Mouse (Mus musculus) CH12.LX (cell line): ENCODE measurements around the gene Crip2. TPM values are rescaled to one million over a fixed set of nuclear protein-coding genes. Genes with fewer than 3 reads are reported as not detected.

Experiments
- DNase-seq: peaks from one replicate; pipeline ENCODE4 v3.0.0-alpha.2; 2013; ENCODE audit errors: extremely low read depth
- H3K27ac ChIP-seq: 2 replicates; pipeline ENCODE4 v1.5.1; 2012; ENCODE audit warnings: low read depth, mild to moderate bottlenecking, control low read depth, moderate library complexity; ENCODE audit not compliant: insufficient read depth
- H3K27me3 ChIP-seq: replicated peaks from 2 replicates; pipeline ENCODE3; 2012; ENCODE audit warnings: inconsistent platforms
- H3K36me3 ChIP-seq, 2 experiments: replicated peaks in 1 of 2; 2 replicates each; pipeline versions ENCODE3 to v1.6.1; 2012; ENCODE audit warnings: inconsistent platforms in 1 of 2, low read length in 1 of 2, mild to moderate bottlenecking in 1 of 2, mixed read lengths in 1 of 2, moderate library complexity in 1 of 2; ENCODE audit not compliant: control insufficient read depth in 1 of 2, insufficient read depth in 1 of 2
- H3K4me1 ChIP-seq, 2 experiments: 2 replicates each; pipeline ENCODE4 v1.6.1; 2012; ENCODE audit warnings: inconsistent platforms in 1 of 2, moderate library complexity in 1 of 2; ENCODE audit not compliant: insufficient read depth in 2 of 2, control insufficient read depth in 1 of 2
- H3K4me2 ChIP-seq: 2 replicates; pipeline ENCODE4 v1.6.1; 2012; ENCODE audit warnings: low read depth, mild to moderate bottlenecking, control low read depth; ENCODE audit not compliant: poor library complexity, insufficient read depth, severe bottlenecking
- H3K4me3 ChIP-seq, 3 experiments: fragments of 150-350 bp in 1 of 3; sonication (generic) in 1 of 3; replicated peaks in 1 of 3; 2 replicates each; pipeline versions ENCODE3 to v1.5.1; 2011 to 2012; ENCODE audit warnings: low read depth in 2 of 3, low read length in 2 of 3, mild to moderate bottlenecking in 2 of 3, moderate library complexity in 2 of 3, control low read depth in 1 of 3, improper control_type of control experiment in 1 of 3, inconsistent platforms in 1 of 3, mixed read lengths in 1 of 3; ENCODE audit not compliant: poor library complexity in 1 of 3
- H3K79me2 ChIP-seq: replicated peaks from 2 replicates; pipeline ENCODE4 v1.6.1; 2012; ENCODE audit warnings: mild to moderate bottlenecking, moderate library complexity; ENCODE audit not compliant: control insufficient read depth, poor library complexity, insufficient read depth, severe bottlenecking; ENCODE audit errors: extremely low read depth
- H3K9ac ChIP-seq: 2 replicates; pipeline ENCODE4 v1.6.1; 2012; ENCODE audit warnings: low read depth, mild to moderate bottlenecking, control low read depth, moderate library complexity; ENCODE audit not compliant: insufficient read depth
- H3K9me3 ChIP-seq: replicated peaks from 2 replicates; pipeline ENCODE3; 2012; ENCODE audit warnings: low read length, inconsistent platforms, mixed read lengths
- CTCF ChIP-seq, 2 experiments: IDR thresholded peaks in 1 of 2; conservative IDR thresholded peaks in 1 of 2; 2 replicates each; pipeline ENCODE4 v1.5.1; 2011 to 2012; ENCODE audit warnings: low read depth in 2 of 2, low read length in 2 of 2, improper control_type of control experiment in 1 of 2, inconsistent platforms in 1 of 2, mild to moderate bottlenecking in 1 of 2, moderate library complexity in 1 of 2
- E2F4 ChIP-seq: IDR thresholded peaks from 2 replicates; pipeline ENCODE4 v1.6.1; 2011; ENCODE audit warnings: low read depth, low read length, improper control_type of control experiment; ENCODE audit not compliant: insufficient replicate concordance
- GABPA ChIP-seq: IDR thresholded peaks from 2 replicates; pipeline ENCODE4 v1.6.1; 2012; ENCODE audit warnings: low read depth, low read length, improper control_type of control experiment, inconsistent platforms; ENCODE audit not compliant: insufficient replicate concordance
- HCFC1 ChIP-seq: IDR thresholded peaks from 2 replicates; pipeline ENCODE4 v1.6.1; 2012; ENCODE audit warnings: low read depth, mild to moderate bottlenecking, inconsistent platforms, low read length, improper control_type of control experiment
- KAT2A ChIP-seq: IDR thresholded peaks from 2 replicates; pipeline ENCODE4 v1.6.1; 2012; ENCODE audit warnings: low read length, improper control_type of control experiment, inconsistent platforms; ENCODE audit not compliant: insufficient replicate concordance
- MXI1 ChIP-seq: IDR thresholded peaks from 2 replicates; pipeline ENCODE4 v1.6.1; 2011; ENCODE audit warnings: mild to moderate bottlenecking, low read depth, low read length, improper control_type of control experiment
- MYC ChIP-seq: IDR thresholded peaks from 2 replicates; pipeline ENCODE4 v1.6.1; 2011; ENCODE audit warnings: low read depth, mild to moderate bottlenecking, improper control_type of control experiment, low read length
- NELFE ChIP-seq: IDR thresholded peaks from 2 replicates; pipeline ENCODE4 v1.6.1; 2011; ENCODE audit warnings: low read depth, low read length, improper control_type of control experiment
- PAX5 ChIP-seq: IDR thresholded peaks from 2 replicates; pipeline ENCODE4 v1.6.1; 2012; ENCODE audit warnings: low read length, inconsistent platforms, mixed read lengths
- POLR2A ChIP-seq: IDR thresholded peaks from 2 replicates; pipeline ENCODE4 v1.6.1; 2011; ENCODE audit warnings: low read depth, mild to moderate bottlenecking, improper control_type of control experiment, low read length
- POLR2AphosphoS2 ChIP-seq: IDR thresholded peaks from 2 replicates; pipeline ENCODE4 v1.6.1; 2011; ENCODE audit warnings: low read depth, low read length, improper control_type of control experiment
- SIN3A ChIP-seq: IDR thresholded peaks from 2 replicates; pipeline ENCODE4 v1.6.1; 2012; ENCODE audit warnings: low read length, improper control_type of control experiment, inconsistent platforms
- SMC3 ChIP-seq: IDR thresholded peaks from 2 replicates; pipeline ENCODE4 v1.6.1; 2011; ENCODE audit warnings: low read depth, low read length, improper control_type of control experiment
- TCF12 ChIP-seq: IDR thresholded peaks from 2 replicates; pipeline ENCODE4 v1.6.1; 2014; ENCODE audit warnings: low read depth, mild to moderate bottlenecking, inconsistent platforms, low read length, improper control_type of control experiment
- USF1 ChIP-seq: IDR thresholded peaks from 2 replicates; pipeline ENCODE4 v1.6.1; 2014; ENCODE audit warnings: low read depth, mild to moderate bottlenecking, inconsistent platforms, low read length, improper control_type of control experiment
- USF2 ChIP-seq: conservative IDR thresholded peaks from 2 replicates; pipeline ENCODE4 v1.6.1; 2011; ENCODE audit warnings: low read depth, low read length, improper control_type of control experiment
- dilution Hi-C: fragments of 300-500 bp; cut with MboI; formaldehyde crosslinking; loops from 2 replicates; pipeline ENCODE4 v1.14.3; 2020; ENCODE audit warnings: low sequenced_read_pairs; ENCODE audit not compliant: extremely low pct_unique_long_range_greater_than_20kb, extremely low pct_ligation_motif_present
- in situ Hi-C: fragments of 300-500 bp; cut with MboI; formaldehyde crosslinking; loops from 3 replicates; pipeline ENCODE4 v1.14.3; 2019; ENCODE audit warnings: low sequenced_read_pairs, low pct_ligation_motif_present, low pct_unique_long_range_greater_than_20kb, mixed read lengths
- polyA plus RNA-seq: library from polyadenylated mRNA; unstranded; fragments of >175 nt; gene quantifications from 2 replicates; pipeline ENCODE4 v1.2.1, GENCODE M21; 2012; ENCODE audit warnings: low read depth; ENCODE audit not compliant: insufficient read length
- total RNA-seq, 2 experiments: library from RNA; depleted of rRNA; stranded (reverse); fragments of 300-350 nt in 1 of 2; fragments of >200 nt in 1 of 2; gene quantifications; 2 replicates each; pipeline ENCODE4 v1.2.3; 2012 to 2014

The Crip2 gene
- total and polyA plus RNA-seq, 3 experiments, result 0.89 to 7.7 TPM; not detected in 1

DNA sequence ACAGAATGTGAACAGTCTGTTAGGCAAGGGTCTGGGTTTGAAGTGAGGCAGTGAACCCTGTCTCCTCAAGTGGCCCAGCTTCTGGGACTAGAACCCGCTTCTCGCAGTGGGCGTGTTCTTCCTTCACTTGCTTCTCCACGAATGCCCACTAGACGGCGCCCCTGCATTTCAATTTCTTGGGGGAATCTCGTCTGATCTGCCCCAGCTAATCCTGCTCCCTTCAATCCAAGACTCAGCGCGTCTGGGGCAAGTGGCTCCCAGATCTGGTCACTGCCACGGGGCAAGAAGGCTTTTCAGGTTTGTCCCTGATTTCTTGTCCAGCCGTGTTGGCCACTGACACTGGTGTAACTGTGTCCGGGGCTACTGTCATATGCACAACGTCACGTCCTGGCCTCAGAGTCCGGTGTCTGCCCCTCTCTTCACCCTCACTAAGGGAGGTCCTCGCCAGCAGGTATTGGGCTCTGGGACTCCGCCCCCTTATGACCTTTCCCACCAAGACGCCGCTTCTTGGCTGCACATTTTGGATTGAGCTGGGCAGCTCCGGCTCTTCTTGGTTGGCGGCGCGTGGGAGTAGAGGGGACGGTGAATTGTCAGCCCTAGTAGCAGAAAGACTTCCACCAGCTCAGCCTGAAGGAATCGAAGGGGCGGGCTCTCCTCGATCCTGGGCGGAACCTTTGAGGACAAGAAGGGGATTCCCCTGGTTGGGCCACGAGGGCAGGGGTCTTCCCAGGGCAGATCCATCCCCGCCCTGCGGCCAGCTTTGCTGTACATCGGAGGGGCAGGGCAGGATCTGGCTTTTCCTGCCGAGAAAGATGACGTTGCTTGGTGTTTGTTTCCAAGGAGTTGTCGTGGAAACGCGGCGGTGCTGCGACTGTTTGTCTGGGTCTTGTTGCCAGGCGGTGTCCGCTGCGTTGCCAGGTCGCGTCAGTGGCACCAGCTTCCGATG lies 6.3 kb downstream of the Crip2 start, which contains the start of gene Crip1 (continued):
- TF ChIP-seq GABPA (no peak), POLR2AphosphoS2 (no peak)

DNA sequence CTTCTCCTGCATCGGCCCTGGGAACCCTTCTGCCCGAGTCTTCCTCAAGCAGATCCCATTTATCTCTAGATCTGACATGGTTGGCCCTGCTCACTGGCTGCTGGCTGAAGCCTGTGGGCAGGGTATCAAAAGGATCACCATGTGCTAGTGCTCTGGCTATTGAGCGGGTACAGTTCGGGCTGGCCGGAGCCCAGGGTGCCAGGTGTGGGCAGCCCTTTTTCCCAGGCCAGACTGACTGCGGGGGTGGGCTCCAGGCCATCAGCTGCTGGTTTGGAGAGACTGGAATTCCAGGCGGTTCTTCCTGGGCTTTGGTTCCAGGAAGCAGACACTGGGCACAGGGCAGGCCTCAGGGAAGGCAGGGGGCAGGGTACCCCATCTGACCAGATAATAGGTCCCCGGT lies 7.4 kb downstream of the Crip2 start:
- H3K4me1 ChIP-seq, result peaks cover 10 to 19% of the 10 kb centered on the region in 2 experiments
- no peak overlapping the region for H3K4me3 ChIP-seq
- no peak overlapping the region for H3K9ac ChIP-seq
- no peak overlapping the region for H3K27ac ChIP-seq
- peaks cover 47% of the 10 kb centered on the region for H3K27me3 ChIP-seq
- H3K9me3 ChIP-seq, result no peaks in the 10 kb centered on the region
- no peak for TF ChIP-seq POLR2A
- no peak for TF ChIP-seq SIN3A
- dilution Hi-C loops (no loop called here), in situ Hi-C loops (no loop called here)
- H3K4me2 ChIP-seq, result no peak overlapping the region
- H3K79me2 ChIP-seq, result no peaks in the 10 kb centered on the region
- H3K36me3 ChIP-seq, result peaks cover 0 to 6% of the 10 kb centered on the region in 2 experiments
- no peak for DNase-seq

DNA sequence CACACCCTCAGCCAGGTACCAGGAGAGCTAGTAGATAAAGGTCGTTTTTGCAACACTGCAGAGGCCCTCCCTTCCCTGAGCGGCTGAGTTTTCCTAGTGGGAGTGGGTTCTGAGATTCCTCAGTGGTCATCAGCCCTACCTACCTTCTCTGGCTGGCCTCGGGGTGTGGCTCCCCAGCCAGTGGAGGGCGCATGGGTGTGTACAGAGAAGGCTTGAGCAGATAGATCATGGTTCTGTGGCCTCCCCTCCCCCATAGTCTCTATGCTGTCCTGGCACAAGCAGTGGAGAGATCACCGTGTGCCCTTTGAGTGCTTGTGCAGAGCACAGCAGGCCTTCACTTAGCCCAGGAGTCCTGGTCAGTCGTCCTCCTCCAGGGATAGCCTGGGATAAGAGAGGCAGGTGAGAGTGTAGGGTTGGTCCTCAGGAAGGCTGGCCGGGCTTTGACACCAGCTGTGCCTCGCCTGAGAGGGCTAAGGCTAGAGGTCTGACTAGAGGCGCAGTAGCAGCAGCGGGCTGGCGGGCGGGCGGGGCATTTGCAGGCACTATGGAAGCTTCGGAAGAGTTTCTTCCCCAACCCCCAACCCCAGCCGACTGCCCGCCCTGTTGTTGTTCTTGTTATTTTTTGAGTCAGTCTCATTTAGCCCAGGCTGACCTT lies 8.5 kb downstream of the Crip2 start:
- Histone ChIP-seq H3K4me1 (peaks cover 10 to 19% of the 10 kb centered on the region in 2 experiments), H3K27ac (no peak overlapping the region), H3K79me2 (no peaks in the 10 kb centered on the region), H3K9me3 (no peaks in the 10 kb centered on the region), H3K4me3 (no peak overlapping the region), H3K9ac (no peak overlapping the region), H3K4me2 (no peak overlapping the region), H3K27me3 (peaks cover 57% of the 10 kb centered on the region), H3K36me3 (peaks cover 0 to 6% of the 10 kb centered on the region in 2 experiments)
- no peak for DNase-seq
- dilution Hi-C loops (no loop called here), in situ Hi-C loops (no loop called here)
- TF ChIP-seq USF2, result no peak
- TF ChIP-seq MXI1, result no peak
- TF ChIP-seq HCFC1, result no peak
- no peak for TF ChIP-seq TCF12
- TF ChIP-seq MYC, result no peak
- peak in 1 of 2 experiments; percentile 49; a peak in 2 of 4 replicates for TF ChIP-seq CTCF (conservative IDR thresholded peaks at IDR 0.05 in 1 of 2, IDR thresholded peaks at IDR 0.05 in 1 of 2; ENCODE audit: low read depth in 2 of 2, low read length in 2 of 2)
- peak; percentile 25; the same call in 1 of the 2 replicates for TF ChIP-seq SMC3
- no peak for TF ChIP-seq USF1
- TF ChIP-seq E2F4, result no peak
- TF ChIP-seq KAT2A, result no peak
- TF ChIP-seq PAX5, result no peak
- TF ChIP-seq SIN3A, result no peak
- TF ChIP-seq NELFE, result no peak
